Mouse (Mus musculus) embryonic fibroblast, embryonic 13.5 days (primary cell): ENCODE measurements around the gene Slc38a1. TPM values are rescaled to one million over a fixed set of nuclear protein-coding genes. Genes with fewer than 3 reads are reported as not detected.

Source experiments
- H3K27ac ChIP-seq: 2 replicates; pipeline ENCODE4 v1.5.1; 2012; ENCODE audit warnings: low read length, control low read depth, inconsistent platforms; ENCODE audit not compliant: insufficient read depth
- H3K4me1 ChIP-seq: 2 replicates; pipeline ENCODE4 v1.6.1; 2011; ENCODE audit warnings: low read length; ENCODE audit not compliant: control insufficient read depth, insufficient read depth
- H3K4me3 ChIP-seq: 2 replicates; pipeline ENCODE4 v1.5.1; 2011; ENCODE audit warnings: mild to moderate bottlenecking, control low read depth, low read length; ENCODE audit not compliant: insufficient read depth
- CTCF ChIP-seq: IDR thresholded peaks from 2 replicates; pipeline ENCODE4 v1.5.1; 2011; ENCODE audit warnings: mild to moderate bottlenecking, control low read depth, low read length, moderate library complexity, borderline replicate concordance; ENCODE audit not compliant: insufficient read depth
- POLR2A ChIP-seq: IDR thresholded peaks from 2 replicates; pipeline ENCODE4 v1.6.1; 2011; ENCODE audit warnings: low read depth, mild to moderate bottlenecking, control low read depth, low read length, moderate library complexity
- polyA plus RNA-seq: library from polyadenylated mRNA; stranded (reverse); fragments of >200 nt; gene quantifications from 2 replicates; pipeline ENCODE4 v1.2.4, GENCODE M21; 2011; ENCODE audit warnings: low read depth; ENCODE audit not compliant: missing spikeins, insufficient read length

Gene Slc38a1
- polyA plus RNA-seq, 1 experiment = 74.6 TPM

DNA sequence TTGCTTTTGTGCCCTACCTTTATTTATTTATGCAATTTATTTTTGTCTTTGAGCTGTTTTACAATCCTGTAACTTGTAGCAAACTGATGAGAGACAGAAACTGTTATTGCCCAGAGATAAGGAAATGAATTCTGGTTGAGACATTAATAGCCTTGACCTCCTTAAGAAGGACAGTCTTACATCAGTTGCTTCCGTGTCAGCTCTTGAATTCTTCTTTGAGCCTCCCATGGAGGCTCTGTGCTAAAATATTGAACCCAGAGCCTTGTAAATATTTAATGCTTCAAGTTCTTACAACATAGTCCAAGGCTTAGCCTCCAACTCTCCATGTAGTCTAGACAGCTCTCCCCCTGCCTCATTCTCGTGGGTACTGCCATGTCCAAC, 73.7 kb downstream of the Slc38a1 start:
- H3K27ac ChIP-seq = no peak overlapping the region
- no peak overlapping the region for H3K4me3 ChIP-seq
- no peaks in the 10 kb centered on the region for H3K4me1 ChIP-seq
- TF ChIP-seq POLR2A = no peak
- TF ChIP-seq CTCF = no peak

DNA sequence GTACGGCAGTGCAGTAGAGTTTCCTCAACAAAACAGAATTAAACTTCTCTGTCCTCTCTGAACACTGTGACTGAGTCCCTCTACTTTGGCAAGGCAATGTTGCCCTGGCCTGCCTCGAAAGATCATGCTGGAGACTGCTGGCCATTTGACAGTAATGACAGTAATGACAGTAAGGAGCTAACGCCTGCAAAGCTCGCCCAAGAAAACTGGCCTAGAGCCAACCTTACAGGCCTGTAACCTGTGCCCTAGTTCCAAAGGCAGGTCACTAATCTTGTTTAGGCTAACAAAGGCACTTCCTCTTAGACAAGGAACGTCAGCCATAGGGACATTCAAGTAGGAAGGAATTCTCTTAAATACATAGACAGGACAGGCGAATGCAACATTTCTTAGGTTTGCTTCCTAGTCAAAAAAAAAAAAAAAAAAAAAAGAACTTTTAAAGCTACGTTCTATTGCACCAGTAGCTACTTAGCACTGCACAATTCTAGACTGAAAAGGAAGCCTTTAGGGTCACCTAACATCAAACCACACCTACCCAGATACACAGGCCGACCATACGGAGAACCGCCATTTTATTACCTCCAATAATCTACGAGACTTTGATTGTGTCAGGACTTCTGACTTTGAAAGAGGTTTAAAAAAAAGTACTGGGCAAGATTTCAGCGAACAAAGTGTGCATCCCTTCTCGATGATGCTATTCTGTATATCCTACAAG, 74.3 kb downstream of the Slc38a1 start:
- Histone ChIP-seq H3K4me3 (no peak overlapping the region), H3K27ac (no peak overlapping the region), H3K4me1 (no peaks in the 10 kb centered on the region)
- TF ChIP-seq POLR2A (no peak), CTCF (no peak)

DNA sequence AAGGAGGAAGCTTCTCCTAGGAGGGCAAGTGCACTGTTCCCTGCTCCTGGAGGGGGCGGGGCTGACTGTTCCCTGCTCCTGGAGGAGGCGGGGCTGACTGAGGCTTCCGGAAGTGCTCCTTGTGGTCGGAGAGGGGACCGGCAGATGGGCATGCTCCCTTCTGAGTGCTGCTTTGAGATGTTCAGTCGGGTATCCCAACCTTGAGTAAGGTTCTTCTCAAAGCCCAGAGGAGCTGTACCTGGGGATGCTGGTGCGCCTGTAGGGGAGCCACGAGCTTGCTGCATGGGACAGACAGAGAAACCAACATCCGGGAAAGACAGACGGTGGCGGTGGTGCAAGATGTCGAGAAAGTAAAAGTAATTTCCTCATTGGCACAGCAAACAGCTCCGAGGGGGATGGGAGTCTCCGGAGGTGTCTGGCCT, 75.9 kb downstream of the Slc38a1 start:
- TF ChIP-seq CTCF (no peak), POLR2A (peak; percentile 54)
- H3K27ac ChIP-seq = no peak overlapping the region
- H3K4me3 ChIP-seq = peak overlapping the region; percentile 31
- no peaks in the 10 kb centered on the region for H3K4me1 ChIP-seq

DNA sequence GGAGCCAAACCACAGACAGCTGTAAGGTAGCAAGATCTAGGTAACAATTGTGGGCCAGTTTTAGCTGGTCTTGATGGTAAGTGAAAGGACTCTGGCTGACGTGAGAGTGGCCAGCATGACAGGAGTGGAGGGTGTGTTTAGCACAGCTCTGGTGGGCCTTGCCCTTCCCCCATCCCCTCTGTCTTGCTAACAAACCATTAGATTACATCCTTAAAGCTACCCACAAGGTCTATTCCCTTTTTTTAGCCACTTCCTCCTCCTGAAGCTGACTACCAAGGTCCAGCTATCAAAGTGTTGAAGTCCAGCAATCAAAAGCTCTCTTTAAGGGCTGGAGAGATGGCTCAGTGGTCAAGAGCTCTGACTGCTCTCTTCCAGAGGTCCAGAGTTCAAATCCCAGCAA, 78.9 kb downstream of the Slc38a1 start:
- no peak overlapping the region for H3K27ac ChIP-seq
- no peak for TF ChIP-seq CTCF
- no peak for TF ChIP-seq POLR2A
- no peak overlapping the region for H3K4me3 ChIP-seq
- no peaks in the 10 kb centered on the region for H3K4me1 ChIP-seq

DNA sequence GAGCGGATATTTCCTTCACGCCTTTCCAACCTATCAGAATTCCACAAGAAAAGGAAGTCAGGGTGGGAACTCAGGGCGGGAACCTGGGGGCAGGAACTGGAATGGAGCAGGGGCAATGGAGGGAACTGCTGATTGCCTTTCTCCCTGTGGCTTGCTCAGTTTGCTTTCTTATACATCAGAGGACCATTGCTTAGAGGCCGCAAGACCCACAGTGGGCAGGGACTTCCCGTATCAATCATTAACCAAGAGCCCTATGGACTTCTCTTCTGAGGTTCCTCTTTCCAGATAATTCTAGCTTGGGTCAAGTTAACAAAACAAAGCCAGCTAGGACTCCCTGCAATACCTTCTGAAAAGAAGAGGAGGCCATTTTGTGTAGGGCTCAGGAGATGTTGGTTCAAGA, 80.2 kb downstream of the Slc38a1 start:
- H3K4me3 ChIP-seq = no peak overlapping the region

DNA sequence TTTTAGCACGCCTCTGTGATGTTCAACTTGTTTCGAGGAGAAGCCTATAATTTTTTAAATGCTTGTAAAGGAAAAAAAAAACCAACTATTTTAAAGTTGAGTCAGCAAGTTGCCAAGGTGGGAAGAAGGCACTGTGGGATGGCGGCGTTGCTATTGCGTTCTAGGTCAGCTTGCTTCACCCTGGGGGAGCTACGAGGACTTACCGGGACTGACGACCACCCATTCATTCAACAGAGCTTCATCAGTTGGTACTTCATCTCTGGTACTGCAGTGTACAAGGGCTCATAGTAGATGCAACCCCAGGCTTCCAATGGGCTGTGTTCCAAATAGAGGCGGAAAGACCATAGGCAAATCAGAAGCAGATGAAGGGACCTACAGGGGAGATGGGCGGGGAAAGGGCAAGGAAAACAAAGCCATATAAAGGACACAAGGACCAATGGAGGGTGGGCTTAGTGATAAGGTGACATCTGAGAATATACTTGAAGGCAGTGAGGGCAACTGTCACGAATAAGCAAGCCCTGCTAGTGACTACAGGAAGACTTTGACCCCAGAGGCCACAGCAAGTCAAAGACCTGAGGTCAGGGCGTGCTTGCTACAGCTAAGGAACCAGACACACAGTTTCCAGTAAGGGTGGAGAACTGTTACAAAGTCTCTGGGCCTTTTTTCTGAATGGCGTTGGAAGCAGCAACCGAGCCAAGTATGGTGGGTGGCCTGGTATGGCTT, 82.0 kb downstream of the Slc38a1 start:
- no peak for TF ChIP-seq POLR2A
- TF ChIP-seq CTCF = no peak
- Histone ChIP-seq H3K27ac (no peak overlapping the region), H3K4me3 (no peak overlapping the region), H3K4me1 (no peaks in the 10 kb centered on the region)

More for the DNA sequence above, 80.2 kb downstream of the Slc38a1 start:
- H3K27ac ChIP-seq = no peak overlapping the region
- TF ChIP-seq POLR2A (no peak), CTCF (no peak)
- no peaks in the 10 kb centered on the region for H3K4me1 ChIP-seq

DNA sequence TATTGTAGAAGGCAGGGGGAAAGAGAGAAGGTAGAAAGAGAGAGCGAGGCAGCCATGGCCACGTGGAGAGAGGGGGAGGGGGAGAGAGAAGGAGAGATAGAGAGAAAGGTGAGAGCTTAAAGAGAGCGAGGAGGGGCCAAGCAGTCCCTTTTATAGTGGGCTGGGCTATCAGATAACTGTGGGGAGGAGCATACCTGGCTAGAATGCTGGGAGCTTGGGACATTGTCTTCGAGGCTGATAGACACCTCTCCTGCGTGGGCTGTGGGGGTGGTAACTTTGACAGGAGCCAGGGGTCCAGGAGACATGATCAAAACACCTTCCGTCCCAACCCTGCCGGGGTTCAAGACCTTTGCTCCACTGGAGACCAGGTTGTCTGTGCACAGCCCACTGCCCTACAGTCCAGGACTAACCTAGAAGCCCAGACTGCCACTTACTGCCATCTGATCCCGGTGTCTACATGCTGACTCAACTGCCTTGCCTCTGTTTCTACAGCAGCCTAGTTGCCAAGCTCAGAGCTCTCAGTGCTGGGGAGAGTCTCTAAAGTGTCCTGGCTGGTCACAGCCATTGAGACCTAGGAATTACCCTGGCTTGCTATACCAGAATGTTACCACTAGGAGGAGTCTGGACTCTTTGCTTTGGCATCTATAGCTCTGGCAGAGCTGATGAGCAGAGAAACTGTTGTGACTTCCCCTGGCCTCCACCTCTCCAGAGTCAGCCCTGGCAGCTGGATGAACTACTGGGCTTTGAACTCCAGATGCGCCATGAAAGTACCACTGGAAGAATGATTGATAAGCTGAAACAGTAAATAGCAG, 90.9 kb downstream of the Slc38a1 start:
- no peak for TF ChIP-seq POLR2A
- 0 out of 2 replicates have a peak, but pooled peaks have one; percentile 27 for TF ChIP-seq CTCF
- H3K27ac ChIP-seq = no peak overlapping the region
- no peak overlapping the region for H3K4me3 ChIP-seq
- H3K4me1 ChIP-seq = no peaks in the 10 kb centered on the region

DNA sequence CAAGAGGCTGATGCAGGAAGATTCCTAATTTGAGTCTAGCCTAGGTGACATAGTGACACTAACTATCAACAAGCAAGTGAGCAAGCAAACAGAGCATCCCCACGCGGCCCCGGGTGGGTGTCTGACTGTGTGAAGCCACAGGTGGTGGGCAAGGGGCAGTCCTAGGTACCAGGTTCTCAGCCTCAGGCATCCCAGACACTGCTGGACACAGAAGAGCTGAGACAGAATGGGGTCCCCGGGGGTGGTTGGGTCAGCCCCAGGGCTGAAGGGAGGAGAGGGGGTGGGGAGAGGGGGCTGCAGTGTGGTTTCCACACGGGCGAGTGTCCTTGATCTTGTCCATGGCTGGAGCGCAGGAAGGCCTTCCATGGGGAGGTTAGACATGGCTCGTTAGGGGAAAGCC, 91.6 kb downstream of the Slc38a1 start:
- no peaks in the 10 kb centered on the region for H3K4me1 ChIP-seq
- TF ChIP-seq POLR2A (no peak), CTCF (no peak)
- no peak overlapping the region for H3K27ac ChIP-seq
- H3K4me3 ChIP-seq = no peak overlapping the region

DNA sequence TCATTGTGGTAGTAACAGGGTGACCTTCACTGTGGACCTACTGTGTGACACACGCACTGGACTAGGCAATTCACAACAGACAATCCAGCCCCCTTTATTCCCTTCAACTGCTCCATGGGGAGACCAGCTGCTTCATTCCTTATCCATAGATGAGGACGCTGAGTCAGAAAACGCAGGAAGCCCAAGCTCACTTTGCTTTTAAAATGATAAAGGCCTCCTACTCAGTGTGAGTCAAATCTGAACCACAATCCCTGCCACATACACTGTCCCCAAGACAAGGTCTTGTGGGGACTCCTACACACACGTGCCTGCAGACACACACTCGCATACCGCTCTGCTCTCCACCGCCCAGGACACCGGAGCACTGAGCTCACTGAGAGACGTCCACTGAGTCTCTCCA, 94.3 kb downstream of the Slc38a1 start:
- H3K4me3 ChIP-seq = no peak overlapping the region
- no peak for TF ChIP-seq POLR2A
- no peak for TF ChIP-seq CTCF
- no peaks in the 10 kb centered on the region for H3K4me1 ChIP-seq
- peak overlapping the region; percentile 27 for H3K27ac ChIP-seq
